Mouse (Mus musculus) neural tube, embryonic 15.5 days (tissue): ENCODE results near the gene Cdc42ep4. TPM values are rescaled to one million over a fixed set of nuclear protein-coding genes. Genes with fewer than 3 reads are reported as not detected.

Experiments
- ATAC-seq: fragments of 200-750 bp; cut with Nextera tagmentation; 2 replicates; pipeline ENCODE4 v1.8.0; 2017; ENCODE audit warnings: mild to moderate bottlenecking, moderate TSS enrichment, moderate library complexity; ENCODE audit not compliant: low FRiP score
- H3K27ac ChIP-seq: fragments of 300-500 bp; sonication (generic); replicated peaks from 2 replicates; pipeline ENCODE4 v1.5.1; 2015; ENCODE audit warnings: mild to moderate bottlenecking, inconsistent platforms
- H3K27me3 ChIP-seq: fragments of 300-500 bp; sonication (generic); replicated peaks from 2 replicates; pipeline ENCODE4 v1.6.1; 2015; ENCODE audit warnings: inconsistent platforms
- H3K36me3 ChIP-seq: fragments of 300-500 bp; sonication (generic); 2 replicates; pipeline ENCODE4 v1.6.1; 2015; ENCODE audit warnings: inconsistent platforms
- H3K4me1 ChIP-seq: fragments of 300-500 bp; sonication (generic); 2 replicates; pipeline ENCODE4 v1.6.1; 2015; ENCODE audit warnings: inconsistent platforms
- H3K4me2 ChIP-seq: fragments of 300-500 bp; sonication (generic); 2 replicates; pipeline ENCODE4 v1.6.1; 2015; ENCODE audit warnings: inconsistent platforms, mild to moderate bottlenecking, moderate library complexity
- H3K4me3 ChIP-seq: fragments of 300-500 bp; sonication (generic); replicated peaks from 2 replicates; pipeline ENCODE4 v1.5.1; 2015; ENCODE audit warnings: mild to moderate bottlenecking, inconsistent platforms
- H3K9ac ChIP-seq: fragments of 300-500 bp; sonication (generic); replicated peaks from 2 replicates; pipeline ENCODE4 v1.6.1; 2015; ENCODE audit warnings: mild to moderate bottlenecking, inconsistent platforms
- H3K9me3 ChIP-seq: fragments of 300-500 bp; sonication (generic); replicated peaks from 2 replicates; pipeline ENCODE4 v1.6.1; 2016; ENCODE audit warnings: inconsistent platforms
- WGBS: fragments of 180-500 bp; shearing (Covaris S2); methylation state at CpG from one replicate; pipeline ENCODE4 v1.1.7; 2015; ENCODE audit warnings: mixed read lengths; 5-methylcytosine and 5-hydroxymethylcytosine counted together
- polyA plus RNA-seq: library from polyadenylated mRNA; unstranded; fragments of >200 nt; fragmentation: Nextera tagmentation; extraction: Ambion mirVana; gene quantifications from 2 replicates; pipeline ENCODE4 v1.2.1, GENCODE M21; 2015

Cdc42ep4 gene
- polyA plus RNA-seq, 1 experiment from 2014 or later: 58.6 TPM

- 89% methylated on average over 12 of the region's 12 CpGs for WGBS
- peaks cover 70% of the 10 kb centered on the region for H3K36me3 ChIP-seq
- peaks cover 13% of the 10 kb centered on the region for H3K4me1 ChIP-seq
- no peak overlapping the region for H3K9ac ChIP-seq
- ATAC-seq: no peak
- no peak overlapping the region for H3K27ac ChIP-seq
- no peaks in the 10 kb centered on the region for H3K9me3 ChIP-seq
- no peaks in the 10 kb centered on the region for H3K27me3 ChIP-seq
- H3K4me2 ChIP-seq: no peak overlapping the region
- no peak overlapping the region for H3K4me3 ChIP-seq
Observed at GRCm38 (mm10) chr11:113690506-113690905, 61.2 kb downstream of the Cdc42ep4 start.

- Histone ChIP-seq H3K27me3 (no peaks in the 10 kb centered on the region), H3K4me1 (peaks cover 33% of the 10 kb centered on the region), H3K27ac (no peak overlapping the region), H3K36me3 (peaks cover 39% of the 10 kb centered on the region), H3K9ac (no peak overlapping the region), H3K9me3 (no peaks in the 10 kb centered on the region), H3K4me3 (no peak overlapping the region), H3K4me2 (no peak overlapping the region)
- ATAC-seq: no peak
- 22% methylated on average over 2 of the region's 2 CpGs for WGBS
Observed at GRCm38 (mm10) chr11:113687031-113687430, 64.7 kb downstream of the Cdc42ep4 start.

GRCm38 (mm10) chr11:113684707-113685426, 66.8 kb downstream of the Cdc42ep4 start:
- WGBS: 44% methylated on average over 25 of the region's 25 CpGs
- no peaks in the 10 kb centered on the region for H3K9me3 ChIP-seq
- H3K36me3 ChIP-seq: peaks cover 24% of the 10 kb centered on the region
- peak overlapping the region; percentile 90 for H3K4me2 ChIP-seq
- H3K27me3 ChIP-seq: no peaks in the 10 kb centered on the region
- H3K4me1 ChIP-seq: peaks cover 47% of the 10 kb centered on the region
- no peak for ATAC-seq
- peak overlapping the region; percentile 91 for H3K4me3 ChIP-seq
- peak overlapping the region; percentile 73 for H3K9ac ChIP-seq
- H3K27ac ChIP-seq: peak overlapping the region; percentile 93

- Histone ChIP-seq H3K27ac (peak within 1 kb of the TSS; percentile 93), H3K36me3 (peaks cover 17% of the 10 kb centered on the region), H3K9me3 (no peaks in the 10 kb centered on the region), H3K27me3 (no peaks in the 10 kb centered on the region), H3K9ac (peak within 1 kb of the TSS; percentile 89), H3K4me3 (peak within 1 kb of the TSS; percentile 91), H3K4me1 (peaks cover 49% of the 10 kb centered on the region), H3K4me2 (peak within 1 kb of the TSS; percentile 90)
- WGBS: 1% methylated on average over 62 of the region's 73 CpGs
- ATAC-seq: peak; percentile 96
Observed at GRCm38 (mm10) chr11:113683957-113684706, 67.5 kb downstream of the Cdc42ep4 start, which contains the start of the genes Fam104a and D11Wsu47e. Gene Fam104a, minus strand, starts transcription at chr11:113684155. Gene D11Wsu47e, plus strand, starts transcription at chr11:113684412.

- Histone ChIP-seq H3K4me1 (peaks cover 52% of the 10 kb centered on the region), H3K4me2 (peak overlapping the region; percentile 90), H3K36me3 (peaks cover 11% of the 10 kb centered on the region), H3K9me3 (no peaks in the 10 kb centered on the region), H3K27ac (peak overlapping the region; percentile 93), H3K27me3 (no peaks in the 10 kb centered on the region), H3K4me3 (peak overlapping the region; percentile 91), H3K9ac (peak overlapping the region; percentile 89)
- WGBS: under 1% methylated on average over 32 of the region's 38 CpGs
- ATAC-seq: peak; percentile 62; the same call in 1 of the 2 replicates
Observed at GRCm38 (mm10) chr11:113683627-113683956, 68.1 kb downstream of the Cdc42ep4 start.

DNA sequence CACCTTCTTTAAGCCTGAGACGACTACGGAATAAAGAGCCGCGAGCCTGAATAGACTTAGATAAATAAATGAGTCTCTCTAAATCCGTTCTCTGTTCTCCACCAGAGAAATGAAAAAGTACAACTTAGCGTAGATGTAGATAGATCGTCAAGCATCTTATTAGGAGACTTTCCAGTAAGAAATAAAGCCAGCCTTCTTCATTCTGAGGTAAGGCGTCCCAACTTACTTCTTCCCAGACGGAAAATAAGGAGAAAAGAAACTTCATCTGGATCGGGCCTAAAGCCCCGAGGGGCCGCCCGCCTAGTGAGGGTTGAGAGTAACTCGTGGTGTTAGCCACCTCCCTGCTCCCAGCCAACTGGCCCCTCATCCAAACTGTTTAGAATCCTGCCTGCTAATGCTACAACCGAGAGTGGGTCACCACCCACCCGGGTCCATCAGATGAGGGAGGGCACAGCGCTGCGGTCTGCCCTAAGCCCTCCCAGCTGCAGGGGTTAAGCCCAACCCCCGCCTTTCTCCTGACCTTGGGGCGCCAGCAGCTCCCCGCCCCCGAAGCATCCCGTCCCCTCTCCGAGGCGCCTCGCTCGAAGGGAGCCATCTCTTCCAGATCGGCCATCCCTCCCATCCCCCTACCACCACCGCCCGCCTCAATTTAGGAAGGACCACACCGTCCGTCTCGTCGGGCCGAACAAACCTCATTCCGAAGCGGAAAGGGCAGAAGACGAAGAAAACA, 68.6 kb downstream of the Cdc42ep4 start:
- 3% methylated on average over 37 of the region's 38 CpGs for WGBS
- H3K4me1 ChIP-seq: peaks cover 57% of the 10 kb centered on the region
- ATAC-seq: peak; percentile 14

GRCm38 (mm10) chr11:113681979-113682378, 69.7 kb downstream of the Cdc42ep4 start:
- Histone ChIP-seq H3K9me3 (no peaks in the 10 kb centered on the region), H3K4me1 (peaks cover 59% of the 10 kb centered on the region), H3K27ac (no peak overlapping the region), H3K9ac (no peak overlapping the region), H3K27me3 (no peaks in the 10 kb centered on the region), H3K4me2 (peak overlapping the region; percentile 90), H3K36me3 (peaks cover 2% of the 10 kb centered on the region), H3K4me3 (no peak overlapping the region)
- ATAC-seq: no peak

More for the DNA sequence above, 68.6 kb downstream of the Cdc42ep4 start:
- Histone ChIP-seq H3K9me3 (no peaks in the 10 kb centered on the region), H3K4me3 (peak overlapping the region; percentile 91), H3K27me3 (no peaks in the 10 kb centered on the region), H3K27ac (peak overlapping the region; percentile 93), H3K9ac (peak overlapping the region; percentile 89), H3K36me3 (peaks cover 6% of the 10 kb centered on the region), H3K4me2 (peak overlapping the region; percentile 90)

DNA sequence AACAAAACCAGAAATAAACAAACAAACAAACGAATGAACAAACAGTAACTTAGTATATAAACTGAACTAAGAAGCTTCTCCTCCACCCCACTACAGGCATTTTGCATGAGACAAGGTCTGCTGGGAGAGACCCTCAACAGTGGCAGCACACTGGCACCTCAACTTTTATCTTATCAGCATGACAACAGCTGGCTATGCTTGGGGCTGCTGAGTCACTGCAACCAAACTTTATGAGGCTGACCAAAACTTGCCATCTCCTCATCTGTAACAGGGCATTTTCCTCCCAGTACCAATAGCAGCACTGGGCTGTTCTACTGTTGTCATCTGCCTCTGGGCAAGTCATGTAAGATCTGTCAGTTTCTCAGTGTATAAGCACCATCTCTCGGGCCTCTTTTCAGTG, 70.7 kb downstream of the Cdc42ep4 start:
- Histone ChIP-seq H3K9me3 (no peaks in the 10 kb centered on the region), H3K27ac (no peak overlapping the region), H3K4me1 (peaks cover 52% of the 10 kb centered on the region), H3K36me3 (peaks cover 11% of the 10 kb centered on the region), H3K4me2 (no peak overlapping the region), H3K4me3 (no peak overlapping the region), H3K9ac (no peak overlapping the region), H3K27me3 (no peaks in the 10 kb centered on the region)
- 90% methylated on average over 2 of the region's 2 CpGs for whole genome bisulfite sequencing
- no peak for ATAC-seq

DNA sequence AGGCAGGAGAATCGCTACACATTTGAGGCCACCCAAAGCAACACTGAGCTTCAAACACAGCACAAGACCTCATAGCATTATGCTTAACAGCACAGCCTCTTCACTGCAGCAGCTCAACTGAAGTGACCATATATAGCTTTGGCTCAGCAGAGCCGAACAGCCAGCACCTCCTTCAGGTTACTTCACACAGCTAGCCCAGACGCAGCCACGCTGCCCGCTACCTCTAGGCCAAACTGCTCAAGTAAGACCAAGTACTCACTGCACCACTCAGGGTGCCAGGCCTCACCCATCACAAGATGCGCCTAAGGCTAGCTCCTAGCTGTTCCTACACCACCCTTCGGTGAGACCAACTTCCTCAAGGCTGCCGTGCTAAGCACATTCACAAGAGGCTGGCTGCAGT, 73.3 kb downstream of the Cdc42ep4 start:
- no peaks in the 10 kb centered on the region for H3K9me3 ChIP-seq
- H3K4me1 ChIP-seq: peaks cover 40% of the 10 kb centered on the region
- no peak overlapping the region for H3K4me3 ChIP-seq
- no peak for ATAC-seq
- H3K27ac ChIP-seq: no peak overlapping the region
- 93% methylated on average over 8 of the region's 8 CpGs for WGBS
- H3K9ac ChIP-seq: no peak overlapping the region
- no peak overlapping the region for H3K4me2 ChIP-seq
- peaks cover 22% of the 10 kb centered on the region for H3K36me3 ChIP-seq
- no peaks in the 10 kb centered on the region for H3K27me3 ChIP-seq

- no peak for ATAC-seq
- peaks cover 28% of the 10 kb centered on the region for H3K36me3 ChIP-seq
- 93% methylated on average over 2 of the region's 2 CpGs for WGBS
- H3K9ac ChIP-seq: no peak overlapping the region
- H3K4me3 ChIP-seq: no peak overlapping the region
- H3K27me3 ChIP-seq: no peaks in the 10 kb centered on the region
- H3K9me3 ChIP-seq: no peaks in the 10 kb centered on the region
- H3K4me2 ChIP-seq: no peak overlapping the region
- H3K4me1 ChIP-seq: peaks cover 33% of the 10 kb centered on the region
- no peak overlapping the region; the same call in 1 of the 2 replicates for H3K27ac ChIP-seq
Observed at GRCm38 (mm10) chr11:113677378-113677777, 74.3 kb downstream of the Cdc42ep4 start.
